Comparison of ENCODE assay signal across 9 mouse cellular contexts in the genomic region with DNA sequence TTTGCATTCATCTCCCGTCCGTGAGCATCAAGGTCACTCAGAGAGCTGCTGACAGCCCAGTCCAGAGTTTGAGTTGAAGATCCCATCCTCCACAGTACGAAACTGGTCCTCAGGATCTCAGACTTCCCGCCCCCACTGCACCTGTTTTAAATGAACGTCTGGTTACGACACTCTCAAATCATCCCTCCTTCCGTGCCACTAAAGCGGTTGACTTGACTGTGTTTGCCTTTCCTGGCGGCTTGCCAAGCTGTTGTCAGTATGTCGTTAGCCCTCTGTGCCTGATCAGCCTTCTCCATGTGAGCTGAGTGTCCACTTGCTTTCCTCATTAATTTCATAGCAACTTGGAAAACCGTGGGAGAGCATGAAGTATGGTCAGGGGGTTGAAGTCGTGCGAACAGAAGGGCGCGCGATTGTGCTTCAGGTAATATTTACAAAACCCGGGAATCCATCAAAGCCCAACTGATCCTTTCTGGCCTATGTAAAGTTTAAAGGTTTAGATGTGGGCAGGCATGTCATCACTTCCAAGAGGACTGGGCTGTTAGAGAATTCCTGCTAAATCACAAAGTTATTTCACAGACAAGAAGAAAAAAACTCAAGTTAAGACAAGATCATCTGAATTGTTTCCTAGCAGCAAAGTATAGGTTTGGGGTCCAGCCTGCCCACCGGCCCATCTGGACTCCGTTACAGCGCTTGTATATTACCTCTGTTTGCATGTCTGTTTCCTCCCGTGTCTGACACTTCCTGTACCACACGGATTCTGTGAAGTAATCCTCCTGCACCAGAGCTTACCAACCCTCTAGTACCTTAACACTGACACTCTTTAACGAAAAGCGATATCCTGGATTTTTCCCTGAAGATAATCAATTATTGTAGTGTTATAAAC.
DNase-seq lines count a peak whose midpoint lies in the region; ATAC-seq and TF ChIP-seq lines count a peak whose summit lies in the region.
"Had no signal": no experiment of that assay in that cellular context is flagged by ENCODE, and none has a peak within 500 bp of the region (broad histone marks: within the 10 kb centered on the region; RNA-seq: fewer than 3 reads in every experiment).

No protein-coding gene starts in this region.

- no peak overlapping the region for H3K4me3 ChIP-seq in neural tube, embryonic 11.5 days (ENCODE audit: low read depth, low read length)
- no peak overlapping the region for H3K4me3 ChIP-seq in neural tube, embryonic 15.5 days (replicated peaks)
- H3K4me3 ChIP-seq in stomach, postnatal 0 days (ENCODE audit: low read depth, low read length) = no peak overlapping the region

- no peaks in the 10 kb centered on the region for H3K27me3 ChIP-seq in neural tube, embryonic 11.5 days (ENCODE audit: control insufficient read depth, insufficient read depth, low read length)
- H3K27me3 ChIP-seq in neural tube, embryonic 15.5 days (replicated peaks) = no peaks in the 10 kb centered on the region
- no peaks in the 10 kb centered on the region for H3K27me3 ChIP-seq in stomach, postnatal 0 days (ENCODE audit: control insufficient read depth, insufficient read depth, low read length)

- no peaks in the 10 kb centered on the region for H3K36me3 ChIP-seq in neural tube, embryonic 11.5 days (ENCODE audit: control insufficient read depth, insufficient read depth, low read length)
- H3K36me3 ChIP-seq in neural tube, embryonic 15.5 days = peaks cover 21% of the 10 kb centered on the region
- no peaks in the 10 kb centered on the region for H3K36me3 ChIP-seq in stomach, postnatal 0 days (ENCODE audit: control insufficient read depth, insufficient read depth, low read length)

- H3K9me3 ChIP-seq in neural tube, embryonic 11.5 days (ENCODE audit: control insufficient read depth, low read length) = no peaks in the 10 kb centered on the region
- no peaks in the 10 kb centered on the region for H3K9me3 ChIP-seq in neural tube, embryonic 15.5 days (replicated peaks)
- no peaks in the 10 kb centered on the region for H3K9me3 ChIP-seq in stomach, postnatal 0 days (ENCODE audit: control insufficient read depth, low read length)

- no peak for TF ChIP-seq EP300 in stomach, postnatal 0 days (optimal IDR thresholded peaks at IDR 0.05)

- intact Hi-C loops in heart, postnatal 10 days (cut with DNase I) = no loop called here

- WGBS in neural tube, embryonic 11.5 days = 82% methylated on average over 24 of the region's 24 CpGs
- 70% methylated on average over 24 of the region's 24 CpGs for WGBS in neural tube, embryonic 15.5 days
- 51% methylated on average over 24 of the region's 24 CpGs for WGBS in stomach, postnatal 0 days

- H3K27ac ChIP-seq in neural tube, embryonic 11.5 days (ENCODE audit: low read depth, low read length) = no peak overlapping the region
- H3K27ac ChIP-seq in neural tube, embryonic 15.5 days (replicated peaks) = no peak overlapping the region
- no peak overlapping the region for H3K27ac ChIP-seq in stomach, postnatal 0 days (replicated peaks)
- H3K27ac ChIP-seq: macrophage had no signal

- no peak overlapping the region for H3K9ac ChIP-seq in neural tube, embryonic 11.5 days (ENCODE audit: low read length)
- no peak overlapping the region for H3K9ac ChIP-seq in neural tube, embryonic 15.5 days (replicated peaks)
- H3K9ac ChIP-seq in stomach, postnatal 0 days (ENCODE audit: low read length) = no peak overlapping the region

- H3K4me2 ChIP-seq in neural tube, embryonic 11.5 days (ENCODE audit: low read depth) = no peak overlapping the region
- H3K4me2 ChIP-seq in neural tube, embryonic 15.5 days = no peak overlapping the region
- no peak overlapping the region for H3K4me2 ChIP-seq in stomach, postnatal 0 days (replicated peaks; ENCODE audit: low read depth)

- H3K4me1 ChIP-seq in neural tube, embryonic 11.5 days (ENCODE audit: control insufficient read depth, insufficient read depth, low read length) = 0 out of 2 replicates have a peak, but pooled peaks cover 4% of the 10 kb centered on the region
- H3K4me1 ChIP-seq in neural tube, embryonic 15.5 days = no peaks in the 10 kb centered on the region
- no peaks in the 10 kb centered on the region; the same call in 1 of the 2 replicates for H3K4me1 ChIP-seq in stomach, postnatal 0 days (replicated peaks; ENCODE audit: control insufficient read depth, insufficient read depth)

- no peak for TF ChIP-seq CTCF in stomach, postnatal 0 days (IDR thresholded peaks at IDR 0.05; ENCODE audit: low read depth)

- peak; percentile 25 to 54 for DNase-seq in cerebellum, postnatal 25 days
- no peak for DNase-seq in cerebellum, adult 11 months
- DNase-seq in neural tube, embryonic 11.5 days (ENCODE audit: low spot score) = peak; percentile 43
- peak; percentile 26 to 45 for DNase-seq in heart, postnatal 10 days
- DNase-seq in stomach, postnatal 0 days (ENCODE audit: low spot score) = peak; percentile 43
- no peak for DNase-seq in layer of hippocampus, adult 11-12 months (ENCODE audit: low spot score)

- no peak for ATAC-seq in neural tube, embryonic 11.5 days (ENCODE audit: insufficient read depth, low FRiP score, low TSS enrichment)
- no peak for ATAC-seq in neural tube, embryonic 15.5 days (ENCODE audit: low FRiP score)
- ATAC-seq in stomach, postnatal 0 days (ENCODE audit: low FRiP score, low TSS enrichment) = no peak
- ATAC-seq in inflammation-experienced regulatory T-cells, adult 6 months = no peak

Comparison
In these comparisons a context has a peak if more than half of its experiments do, and no peak if none do; other contexts are left out.
1. DNase-seq: peak in cerebellum, postnatal 25 days (2 of 2), neural tube, embryonic 11.5 days (single experiment), heart, postnatal 10 days (2 of 2) and stomach, postnatal 0 days (single experiment); none in cerebellum, adult 11 months (single experiment) and layer of hippocampus, adult 11-12 months (single experiment).